Mouse (Mus musculus) forebrain, embryonic 14.5 days (tissue): ENCODE measurements around the gene Klk10. TPM values are rescaled to one million over a fixed set of nuclear protein-coding genes. Genes with fewer than 3 reads are reported as not detected.

ENCODE experiments used
- ATAC-seq: fragments of 200-750 bp; cut with Nextera tagmentation; 2 replicates; pipeline ENCODE4 v1.8.0; 2017; ENCODE audit warnings: mild to moderate bottlenecking, moderate library complexity
- DNase-seq: peaks from one replicate; pipeline ENCODE4 v3.0.0-alpha.2; 2015; ENCODE audit warnings: low spot score
- H3K27ac ChIP-seq: fragments of 300-500 bp; sonication (generic); 2 replicates; pipeline ENCODE4 v1.5.1; 2014; ENCODE audit warnings: low read depth, mild to moderate bottlenecking, control low read depth, low read length, moderate library complexity
- H3K27me3 ChIP-seq: fragments of 300-500 bp; sonication (generic); replicated peaks from 2 replicates; pipeline ENCODE4 v1.6.1; 2014; ENCODE audit warnings: low read length, control low read depth, mixed read lengths; ENCODE audit not compliant: control insufficient read depth, insufficient read depth
- H3K36me3 ChIP-seq: fragments of 300-500 bp; sonication (generic); 2 replicates; pipeline ENCODE4 v1.6.1; 2014; ENCODE audit warnings: low read length, control low read depth; ENCODE audit not compliant: control insufficient read depth, insufficient read depth
- H3K4me1 ChIP-seq: fragments of 300-500 bp; sonication (generic); 2 replicates; pipeline ENCODE4 v1.6.1; 2014; ENCODE audit warnings: antibody characterized with exemption, low read length, control low read depth; ENCODE audit not compliant: control insufficient read depth, insufficient read depth
- H3K4me2 ChIP-seq: fragments of 300-500 bp; sonication (generic); 2 replicates; pipeline ENCODE4 v1.6.1; 2014; ENCODE audit warnings: mild to moderate bottlenecking, control low read depth, low read length
- H3K4me3 ChIP-seq: fragments of 300-500 bp; sonication (generic); 2 replicates; pipeline ENCODE4 v1.5.1; 2014; ENCODE audit warnings: low read depth, low read length, control low read depth
- H3K9ac ChIP-seq: fragments of 300-500 bp; sonication (generic); 2 replicates; pipeline ENCODE4 v1.6.1; 2014; ENCODE audit warnings: mild to moderate bottlenecking, low read length, control low read depth, moderate library complexity
- H3K9me3 ChIP-seq: fragments of 300-500 bp; sonication (generic); replicated peaks from 2 replicates; pipeline ENCODE4 v1.6.1; 2016; ENCODE audit warnings: low read length, control low read depth, mixed read lengths; ENCODE audit not compliant: control insufficient read depth
- WGBS: fragments of 180-500 bp; shearing (Covaris S2); extraction: QIAGEN DNeasy Blood & Tissue Kit; methylation state at CpG from one replicate; pipeline ENCODE4 v1.1.7; 2014; 5-methylcytosine and 5-hydroxymethylcytosine counted together
- polyA plus RNA-seq: library from polyadenylated mRNA; unstranded; fragments of >200 nt; fragmentation: Nextera tagmentation; extraction: Ambion mirVana; gene quantifications from 2 replicates; pipeline ENCODE4 v1.2.1, GENCODE M21; 2014

The Klk10 gene
- polyA plus RNA-seq, 1 experiment from 2014 or later: 0.13 TPM

GRCm38 (mm10) chr7:43774364-43774763 is 6.5 kb upstream of the Klk10 start, which contains the start of gene Klk11:
Gene Klk11, plus strand, starts transcription at chr7:43774604.
- no peaks in the 10 kb centered on the region for H3K36me3 ChIP-seq
- no peak for DNase-seq
- no peaks in the 10 kb centered on the region for H3K27me3 ChIP-seq
- WGBS: 92% methylated on average over 5 of the region's 5 CpGs
- no peak for ATAC-seq
- H3K9me3 ChIP-seq: no peaks in the 10 kb centered on the region
- no peak within 1 kb of the TSS for H3K27ac ChIP-seq
- no peak within 1 kb of the TSS for H3K4me3 ChIP-seq
- H3K4me2 ChIP-seq: no peak within 1 kb of the TSS
- no peaks in the 10 kb centered on the region for H3K4me1 ChIP-seq
- H3K9ac ChIP-seq: no peak within 1 kb of the TSS

GRCm38 (mm10) chr7:43774802-43775201 is 6.0 kb upstream of the Klk10 start:
- WGBS: 47% methylated on average over 6 of the region's 6 CpGs
- no peak overlapping the region for H3K9ac ChIP-seq
- no peaks in the 10 kb centered on the region for H3K27me3 ChIP-seq
- no peak overlapping the region for H3K4me3 ChIP-seq
- H3K27ac ChIP-seq: no peak overlapping the region
- ATAC-seq (no peak), DNase-seq (no peak)
- H3K4me1 ChIP-seq: no peaks in the 10 kb centered on the region
- no peaks in the 10 kb centered on the region for H3K9me3 ChIP-seq
- no peak overlapping the region for H3K4me2 ChIP-seq
- no peaks in the 10 kb centered on the region for H3K36me3 ChIP-seq

- no peak for ATAC-seq
- 43% methylated on average over 5 of the region's 7 CpGs for WGBS
Observed at GRCm38 (mm10) chr7:43775311-43776057, 5.4 kb upstream of the Klk10 start.

DNA sequence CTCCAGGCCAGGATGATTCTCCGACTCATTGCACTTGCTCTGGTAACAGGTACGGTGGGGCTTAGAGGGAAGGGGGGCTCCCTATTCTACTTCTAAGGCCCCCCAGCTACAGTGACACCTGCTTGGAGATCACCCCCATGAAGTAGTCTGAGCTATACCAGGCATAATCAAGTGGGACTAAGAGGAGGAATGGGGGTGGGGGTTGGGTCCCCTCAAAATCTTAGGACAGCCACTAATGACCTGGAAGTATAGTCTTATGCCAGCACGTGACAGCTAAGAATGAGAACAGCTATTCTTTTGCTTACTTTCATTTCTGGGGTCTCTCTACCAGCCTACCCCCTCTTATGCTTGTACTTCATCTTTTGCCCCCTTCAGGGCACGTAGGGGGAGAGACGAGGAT is 4.3 kb upstream of the Klk10 start:
- no peak overlapping the region for H3K4me3 ChIP-seq
- no peaks in the 10 kb centered on the region for H3K27me3 ChIP-seq
- H3K9me3 ChIP-seq: no peaks in the 10 kb centered on the region
- H3K4me1 ChIP-seq: no peaks in the 10 kb centered on the region
- no peak overlapping the region for H3K27ac ChIP-seq
- WGBS: 81% methylated on average over 5 of the region's 5 CpGs
- H3K4me2 ChIP-seq: no peak overlapping the region
- no peak for DNase-seq
- no peak overlapping the region for H3K9ac ChIP-seq
- H3K36me3 ChIP-seq: no peaks in the 10 kb centered on the region
- no peak for ATAC-seq

More at GRCm38 (mm10) chr7:43775311-43776057, 5.4 kb upstream of the Klk10 start:
- no peaks in the 10 kb centered on the region for H3K4me1 ChIP-seq
- H3K36me3 ChIP-seq: no peaks in the 10 kb centered on the region
- H3K4me2 ChIP-seq: no peak overlapping the region
- H3K9ac ChIP-seq: no peak overlapping the region
- no peak overlapping the region for H3K4me3 ChIP-seq
- no peak for DNase-seq
- H3K9me3 ChIP-seq: no peaks in the 10 kb centered on the region
- H3K27me3 ChIP-seq: no peaks in the 10 kb centered on the region
- H3K27ac ChIP-seq: no peak overlapping the region

- ATAC-seq (no peak), DNase-seq (no peak)
- Histone ChIP-seq H3K4me2 (no peak overlapping the region), H3K4me1 (no peaks in the 10 kb centered on the region), H3K4me3 (no peak overlapping the region), H3K36me3 (no peaks in the 10 kb centered on the region), H3K27me3 (no peaks in the 10 kb centered on the region), H3K9me3 (no peaks in the 10 kb centered on the region), H3K9ac (no peak overlapping the region), H3K27ac (no peak overlapping the region)
- 89% methylated on average over 12 of the region's 12 CpGs for WGBS
Observed at GRCm38 (mm10) chr7:43777423-43777822, 3.4 kb upstream of the Klk10 start.

- Histone ChIP-seq H3K9me3 (no peaks in the 10 kb centered on the region), H3K4me1 (no peaks in the 10 kb centered on the region), H3K4me2 (no peak overlapping the region), H3K4me3 (no peak overlapping the region), H3K27me3 (no peaks in the 10 kb centered on the region), H3K27ac (no peak overlapping the region), H3K36me3 (no peaks in the 10 kb centered on the region), H3K9ac (no peak overlapping the region)
- no peak for DNase-seq
- no peak for ATAC-seq
- 86% methylated on average over 10 of the region's 10 CpGs for WGBS
Observed at GRCm38 (mm10) chr7:43778176-43778970, 2.5 kb upstream of the Klk10 start.

- H3K9ac ChIP-seq: no peak overlapping the region
- H3K36me3 ChIP-seq: no peaks in the 10 kb centered on the region
- H3K27me3 ChIP-seq: no peaks in the 10 kb centered on the region
- no peaks in the 10 kb centered on the region for H3K9me3 ChIP-seq
- no peaks in the 10 kb centered on the region for H3K4me1 ChIP-seq
- no peak for ATAC-seq
- no peak overlapping the region for H3K4me2 ChIP-seq
- no peak for DNase-seq
- WGBS: 69% methylated on average over 6 of the region's 6 CpGs
- H3K27ac ChIP-seq: no peak overlapping the region
- no peak overlapping the region for H3K4me3 ChIP-seq
Observed at GRCm38 (mm10) chr7:43780241-43780640, 594 bp upstream of the Klk10 start.

DNA sequence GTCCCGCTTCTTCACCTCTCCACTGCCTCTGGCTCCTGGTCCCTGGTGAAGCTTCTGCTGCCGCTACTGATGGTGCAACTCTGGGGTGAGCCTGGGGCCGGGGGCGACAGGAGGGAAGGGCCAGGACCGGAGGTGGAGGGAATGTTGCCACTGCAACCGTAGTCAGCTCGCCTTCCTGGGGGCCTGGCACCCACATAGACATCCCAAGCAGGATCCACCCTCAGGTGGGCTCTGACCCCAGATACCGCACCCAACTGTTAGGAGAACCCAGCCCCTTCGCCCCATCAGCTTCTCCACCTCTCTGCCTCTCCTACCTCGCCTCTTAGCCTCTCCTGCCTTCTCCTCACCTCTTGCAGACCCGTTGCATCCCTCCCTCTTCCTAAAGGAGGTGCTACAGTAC is 706 bp downstream of the Klk10 start:
- H3K36me3 ChIP-seq: no peaks in the 10 kb centered on the region
- H3K27me3 ChIP-seq: no peaks in the 10 kb centered on the region
- H3K4me1 ChIP-seq: no peaks in the 10 kb centered on the region
- DNase-seq (no peak), ATAC-seq (no peak)
- H3K4me2 ChIP-seq: no peak overlapping the region
- H3K9me3 ChIP-seq: no peaks in the 10 kb centered on the region
- H3K4me3 ChIP-seq: no peak overlapping the region
- H3K9ac ChIP-seq: no peak overlapping the region
- 92% methylated on average over 11 of the region's 11 CpGs for WGBS
- H3K27ac ChIP-seq: no peak overlapping the region
